Mouse (Mus musculus) bone marrow macrophage, adult 2 months (primary cell): ENCODE results near the gene Ubqln4.

Experiments used
- CTCF ChIP-seq: IDR thresholded peaks from 2 replicates; pipeline ENCODE4 v1.5.1; 2012; ENCODE audit warnings: low read depth, mild to moderate bottlenecking, low read length, moderate library complexity
- POLR2A ChIP-seq: IDR thresholded peaks from 2 replicates; pipeline ENCODE4 v1.6.1; 2012; ENCODE audit warnings: mild to moderate bottlenecking, low read depth, low read length, borderline replicate concordance

GRCm38 (mm10) chr3:88505081-88505480 is 48.5 kb upstream of the Ubqln4 start:
- TF ChIP-seq POLR2A (no peak), CTCF (no peak)
